Mouse (Mus musculus) A20 (cell line): ENCODE results near the gene Selplg.

ENCODE experiments used
- DNase-seq: peaks from one replicate; pipeline ENCODE4 v3.0.0-alpha.2; 2011; ENCODE audit warnings: low read depth, low spot score

The Selplg gene

GRCm38 (mm10) chr5:113771213-113772162, 61.0 kb downstream of the Selplg start:
- peak; percentile 97 for DNase-seq

GRCm38 (mm10) chr5:113768806-113769205, 63.6 kb downstream of the Selplg start:
- DNase-seq, result no peak
